Mouse (Mus musculus) lung, adult 2 months (tissue): ENCODE measurements around the gene Efs.
A peak's percentile ranks its signal among the peaks of the same experiment; 100 is the strongest.

ENCODE experiments used
- CTCF ChIP-seq: fragments of 200-500 bp; IDR thresholded peaks from 2 replicates; pipeline ENCODE4 v1.5.1; 2011; ENCODE audit warnings: mild to moderate bottlenecking, low read length, control low read depth; ENCODE audit not compliant: insufficient read depth
- POLR2A ChIP-seq: fragments of 200-500 bp; IDR thresholded peaks from 2 replicates; pipeline ENCODE4 v1.6.1; 2011; ENCODE audit warnings: low read depth, mild to moderate bottlenecking, control low read depth, low read length, borderline replicate concordance; ENCODE audit errors: extremely low read depth

GRCm38 (mm10) chr14:54925349-54926342 is at the start of gene Efs:
- no peak for TF ChIP-seq CTCF
- TF ChIP-seq POLR2A, result 0 out of 2 replicates have a peak, but pooled peaks have one; percentile 4
